8 mouse cellular contexts compared by ENCODE assay signal in the genomic region with DNA sequence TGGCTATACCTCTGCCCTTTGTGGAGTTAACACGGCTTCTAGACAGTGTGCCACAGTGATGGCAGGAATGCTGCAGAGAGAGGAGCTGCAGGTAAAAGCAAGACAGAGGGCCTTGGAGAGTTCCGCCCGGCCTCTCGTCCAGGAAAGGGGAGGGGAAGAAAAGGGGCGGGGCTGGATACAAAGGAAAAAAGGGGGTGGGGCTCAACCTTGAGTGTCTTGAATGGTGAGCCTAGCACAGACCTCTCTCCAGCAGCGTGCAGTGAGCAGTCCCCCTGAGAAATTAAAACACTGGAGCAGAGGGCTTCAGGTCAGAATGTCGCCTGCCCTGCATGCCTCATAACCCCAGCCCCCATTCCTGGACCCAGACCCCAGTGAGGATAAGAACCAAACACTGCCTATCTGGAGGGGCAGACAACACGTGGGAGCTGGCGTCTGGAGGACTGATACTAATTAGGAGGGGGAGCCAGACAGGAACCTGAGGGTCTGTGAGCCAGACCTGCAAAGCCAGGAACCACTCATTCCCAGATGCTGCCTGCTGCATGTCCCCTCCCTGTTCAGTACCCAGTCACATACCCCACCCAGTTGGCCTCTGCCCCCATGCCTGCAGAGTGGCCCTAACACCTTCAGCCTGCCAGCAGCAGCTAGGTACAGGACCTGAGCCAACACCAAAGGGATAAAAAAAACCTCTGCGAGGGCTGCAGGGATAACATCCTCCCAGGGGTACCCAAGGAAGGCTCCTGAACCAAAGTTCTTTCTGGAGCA. TPM values are rescaled to one million over a fixed set of nuclear protein-coding genes. Genes with fewer than 3 reads are reported as not detected.
DNase-seq lines count a peak whose midpoint lies in the region; ATAC-seq and TF ChIP-seq lines count a peak whose summit lies in the region.

No protein-coding gene starts in this region.

- TF ChIP-seq CTCF in hindbrain, postnatal 0 days (IDR thresholded peaks at IDR 0.05; ENCODE audit: low read depth): no peak

- H3K27me3 ChIP-seq in forebrain, embryonic 14.5 days (replicated peaks; ENCODE audit: control insufficient read depth, insufficient read depth, low read length): no peaks in the 10 kb centered on the region
- no peaks in the 10 kb centered on the region for H3K27me3 ChIP-seq in hindbrain, postnatal 0 days (ENCODE audit: insufficient read depth, low read length)
- peaks cover 5% of the 10 kb centered on the region; the same call in 1 of the 2 replicates for H3K27me3 ChIP-seq in midbrain, embryonic 12.5 days

- H3K27ac ChIP-seq in forebrain, embryonic 14.5 days (ENCODE audit: low read depth, low read length): no peak overlapping the region; the same call in 1 of the 2 replicates
- no peak overlapping the region for H3K27ac ChIP-seq in hindbrain, postnatal 0 days
- H3K27ac ChIP-seq in midbrain, embryonic 12.5 days (replicated peaks): no peak overlapping the region; the same call in 1 of the 2 replicates

- H3K9me3 ChIP-seq in forebrain, embryonic 14.5 days (replicated peaks; ENCODE audit: control insufficient read depth, low read length): no peaks in the 10 kb centered on the region
- no peaks in the 10 kb centered on the region for H3K9me3 ChIP-seq in hindbrain, postnatal 0 days (ENCODE audit: low read length)
- H3K9me3 ChIP-seq in midbrain, embryonic 12.5 days: no peaks in the 10 kb centered on the region

- DNase-seq in adrenal gland, postnatal 14 days: peak; percentile 24
- no peak for DNase-seq in adrenal gland, postnatal 36 days
- peak; percentile 70 for DNase-seq in forebrain, embryonic 14.5 days (ENCODE audit: low spot score)
- no peak for DNase-seq in hindbrain, postnatal 0 days (ENCODE audit: low spot score)
- no peak for DNase-seq in gastrocnemius, postnatal 4 days (ENCODE audit: low spot score in 2 of 2)
- DNase-seq in left cerebral cortex, adult 18-20 months (ENCODE audit: low spot score in 2 of 2): no peak
- no peak for DNase-seq in layer of hippocampus, postnatal 14 days (ENCODE audit: low spot score in 2 of 2)

- H3K36me3 ChIP-seq in forebrain, embryonic 14.5 days (ENCODE audit: control insufficient read depth, insufficient read depth, low read length): no peaks in the 10 kb centered on the region
- no peaks in the 10 kb centered on the region for H3K36me3 ChIP-seq in hindbrain, postnatal 0 days (ENCODE audit: insufficient read depth, low read length)
- no peaks in the 10 kb centered on the region for H3K36me3 ChIP-seq in midbrain, embryonic 12.5 days

- H3K4me1 ChIP-seq in forebrain, embryonic 14.5 days (ENCODE audit: control insufficient read depth, insufficient read depth, low read length): peaks cover 16% of the 10 kb centered on the region
- no peaks in the 10 kb centered on the region; the same call in 1 of the 2 replicates for H3K4me1 ChIP-seq in hindbrain, postnatal 0 days (ENCODE audit: insufficient read depth, low read length)
- peaks cover 22% of the 10 kb centered on the region for H3K4me1 ChIP-seq in midbrain, embryonic 12.5 days

- ATAC-seq in forebrain, embryonic 14.5 days: peak; percentile 85
- ATAC-seq in hindbrain, postnatal 0 days: peak; percentile 36; the same call in 1 of the 2 replicates
- ATAC-seq in midbrain, embryonic 12.5 days (ENCODE audit: low FRiP score, low read depth): peak; percentile 75

- peak overlapping the region; percentile 45; the same call in 1 of the 2 replicates for H3K9ac ChIP-seq in forebrain, embryonic 14.5 days (ENCODE audit: low read length)
- H3K9ac ChIP-seq in hindbrain, postnatal 0 days (replicated peaks; ENCODE audit: low read length): no peak overlapping the region
- peak overlapping the region; percentile 37; the same call in 1 of the 2 replicates for H3K9ac ChIP-seq in midbrain, embryonic 12.5 days (replicated peaks)

- no peak overlapping the region; the same call in 1 of the 2 replicates for H3K4me3 ChIP-seq in forebrain, embryonic 14.5 days (ENCODE audit: low read depth, low read length)
- no peak overlapping the region for H3K4me3 ChIP-seq in hindbrain, postnatal 0 days (ENCODE audit: low read length)
- no peak overlapping the region for H3K4me3 ChIP-seq in midbrain, embryonic 12.5 days

- 3% methylated on average over 10 of the region's 10 CpGs for WGBS in forebrain, embryonic 14.5 days
- 8% methylated on average over 9 of the region's 10 CpGs for WGBS in hindbrain, postnatal 0 days
- 6% methylated on average over 10 of the region's 10 CpGs for WGBS in midbrain, embryonic 12.5 days

- H3K4me2 ChIP-seq in forebrain, embryonic 14.5 days (ENCODE audit: low read length): peak overlapping the region; percentile 34
- no peak overlapping the region for H3K4me2 ChIP-seq in hindbrain, postnatal 0 days (ENCODE audit: low read depth, low read length)
- peak overlapping the region; percentile 32 for H3K4me2 ChIP-seq in midbrain, embryonic 12.5 days (replicated peaks)

RNA-seq across cellular contexts. Expression of a gene that starts 40.2 kb away (rescaled TPM):
- 41.9 and 43.2 TPM in 2 replicates for total RNA-seq in adrenal gland, postnatal 14 days (2021)
- 10 to 100 TPM; 61.7 to 73.1 TPM for total RNA-seq in adrenal gland, postnatal 36 days (2021)
- polyA plus RNA-seq in forebrain, embryonic 14.5 days (2014; fragmentation: Nextera tagmentation; extraction: Ambion mirVana): 58.4 and 66.8 TPM in 2 replicates
- total RNA-seq in hindbrain, postnatal 0 days (2014; rRNA removed): 196 and 215 TPM in 2 replicates
- polyA plus RNA-seq in hindbrain, postnatal 0 days (2015; fragmentation: Nextera tagmentation; extraction: Ambion mirVana): 55.5 and 57.8 TPM in 2 replicates
- 82.4 and 89.5 TPM in 2 replicates for polyA plus RNA-seq in midbrain, embryonic 12.5 days (2016; fragmentation: Nextera tagmentation; extraction: Ambion mirVana)
- 100 to 1,000 TPM; 238 to 250 TPM for total RNA-seq in gastrocnemius, postnatal 4 days (2021)
- total RNA-seq in left cerebral cortex, adult 18-20 months (2021): 10 to 100 TPM; 81.6 to 86.5 TPM
- total RNA-seq in layer of hippocampus, postnatal 14 days (2021): 100 to 1,000 TPM; 140 to 150 TPM

Comparison
In these comparisons a context has a peak if more than half of its experiments do, and no peak if none do; other contexts are left out.
1. DNase-seq: peak in adrenal gland, postnatal 14 days (single experiment) and forebrain, embryonic 14.5 days (single experiment); none in adrenal gland, postnatal 36 days (0 of 2), hindbrain, postnatal 0 days (single experiment), gastrocnemius, postnatal 4 days (0 of 2), left cerebral cortex, adult 18-20 months (0 of 2) and layer of hippocampus, postnatal 14 days (0 of 2).
2. Peak in every context shown above with its lines, with median percentiles within 50 percentile points of each other: ATAC-seq.